Mouse (Mus musculus) left cerebral cortex, postnatal 4 days (tissue): ENCODE measurements around the gene Ino80. TPM values are rescaled to one million over a fixed set of nuclear protein-coding genes. Genes with fewer than 3 reads are reported as not detected.

ENCODE experiments used
- DNase-seq: peaks from one replicate; pipeline ENCODE4 v3.0.0-alpha.2; 2022
- intact Hi-C: fragments of 180-260 bp; cut with DNase I; formaldehyde crosslinking; loops from one replicate; pipeline ENCODE4 v1.15.1; 2025
- total RNA-seq, 2 experiments: library from RNA; stranded (reverse); gene quantifications; 2 replicates each; pipeline ENCODE4 v1.2.3; 2021

Gene Ino80
- total RNA-seq, 2 experiments from 2014 or later, result 20.9 to 23.7 TPM

- intact Hi-C loops, result no loop called here
- DNase-seq, result no peak
Measured at GRCm38 (mm10) chr2:119356310-119356709, 121.2 kb downstream of the Ino80 start.

DNA sequence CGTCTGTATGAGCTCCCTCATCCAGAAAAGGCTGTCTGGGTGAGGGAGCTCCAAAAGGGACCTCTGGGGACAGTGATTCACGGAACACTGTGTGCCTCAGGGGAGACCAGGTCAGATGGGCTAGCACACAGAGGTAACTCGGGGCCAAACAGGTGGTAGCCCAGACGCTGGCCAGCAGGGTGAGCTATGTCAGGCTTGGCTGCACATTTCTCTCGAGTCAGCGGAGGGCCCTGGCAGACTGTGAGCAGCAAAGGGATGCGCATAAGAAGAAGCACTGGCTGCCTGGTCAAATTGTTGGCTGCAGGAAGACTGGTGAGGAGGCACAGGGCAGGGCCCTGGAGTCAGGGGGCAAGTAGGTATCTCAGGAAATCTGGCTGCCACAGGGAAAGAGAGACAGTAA is 121.8 kb downstream of the Ino80 start:
- peak; percentile 76 for DNase-seq
- intact Hi-C loops, result no loop called here

DNA sequence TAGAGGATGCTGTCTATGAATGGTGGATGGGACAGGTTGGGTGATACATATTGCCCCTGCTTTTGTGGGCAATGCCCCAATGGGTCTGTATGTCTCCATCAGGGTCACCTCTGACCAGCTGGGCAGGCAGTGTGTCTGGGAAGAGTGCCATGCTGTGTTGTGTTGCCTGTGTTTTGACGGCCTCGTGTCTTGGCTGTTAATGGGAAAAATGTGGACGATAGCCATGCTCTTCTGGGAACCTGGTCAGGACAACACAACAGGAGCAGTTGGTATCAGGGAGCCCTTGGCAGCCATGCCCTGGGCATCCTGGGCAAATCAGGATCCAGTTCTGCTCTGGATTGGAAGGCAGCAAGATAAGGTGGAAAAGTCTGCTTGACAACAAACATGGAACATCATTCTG is 122.4 kb downstream of the Ino80 start:
- peak; percentile 75 for DNase-seq
- intact Hi-C loops, result no loop called here

GRCm38 (mm10) chr2:119353707-119354106 is 123.8 kb downstream of the Ino80 start:
- intact Hi-C loops, result no loop called here
- DNase-seq, result no peak

- peak; percentile 94 for DNase-seq
- intact Hi-C loops, result no loop called here
Measured at GRCm38 (mm10) chr2:119350555-119351486, 126.7 kb downstream of the Ino80 start, which contains the start of gene Chac1. Gene Chac1, plus strand, starts transcription at chr2:119351229.

DNA sequence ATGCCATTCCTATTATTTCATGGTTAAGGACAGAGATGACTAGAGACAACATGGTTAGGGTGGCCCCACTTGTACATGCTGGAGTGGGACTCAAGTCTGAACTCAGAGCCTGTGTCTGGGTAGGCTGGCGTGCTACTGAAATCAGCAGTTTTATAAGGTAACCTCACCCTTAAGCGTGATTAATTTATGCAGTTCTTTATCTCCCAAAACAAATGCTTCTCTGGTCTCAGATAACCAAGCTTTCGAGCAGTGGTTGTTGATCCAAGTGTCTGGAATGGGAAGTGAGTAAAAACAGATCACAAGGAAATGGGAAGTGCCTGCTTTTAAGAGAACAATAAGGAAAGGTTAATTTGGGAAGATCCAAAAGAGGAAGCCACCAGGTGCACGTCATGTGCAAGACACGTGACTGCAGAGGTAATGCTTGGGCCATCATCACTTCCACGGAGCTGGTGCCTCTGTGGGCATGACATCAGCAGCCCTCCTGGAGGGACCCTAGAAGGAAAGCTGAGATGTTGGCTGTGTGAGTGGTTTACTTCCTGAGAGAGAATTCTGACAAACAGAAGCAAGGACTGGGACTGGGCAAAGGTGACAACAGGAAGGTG is 132.8 kb downstream of the Ino80 start:
- DNase-seq, result no peak
- intact Hi-C loops, result no loop called here

- peak; percentile 87 for DNase-seq
- intact Hi-C loops, result loop anchor here (5.0 kb wide), 1 partner anchor 80 kb away; no protein-coding TSS in a partner anchor
Measured at GRCm38 (mm10) chr2:119337425-119338265, 139.8 kb downstream of the Ino80 start.

- no peak for DNase-seq
- intact Hi-C loops, result loop anchor here (5.0 kb wide), 1 partner anchor 81 kb away; no protein-coding TSS in a partner anchor
Measured at GRCm38 (mm10) chr2:119336470-119336869, 141.0 kb downstream of the Ino80 start.

GRCm38 (mm10) chr2:119336002-119336401 is 141.5 kb downstream of the Ino80 start:
- DNase-seq, result no peak
- intact Hi-C loops, result loop anchor here (5.0 kb wide), 1 partner anchor 81 kb away; no protein-coding TSS in a partner anchor

GRCm38 (mm10) chr2:119335535-119335934 is 142.0 kb downstream of the Ino80 start:
- no peak for DNase-seq

GRCm38 (mm10) chr2:119334964-119335525 is 142.4 kb downstream of the Ino80 start:
- no peak for DNase-seq
- intact Hi-C loops, result loop anchor here (5.0 kb wide), 1 partner anchor 82 kb away; no protein-coding TSS in a partner anchor

More at GRCm38 (mm10) chr2:119335535-119335934, 142.0 kb downstream of the Ino80 start:
- intact Hi-C loops, result loop anchor here (5.0 kb wide), 1 partner anchor 82 kb away; no protein-coding TSS in a partner anchor

- intact Hi-C loops, result no loop called here
- DNase-seq, result no peak
Measured at GRCm38 (mm10) chr2:119334135-119334534, 143.4 kb downstream of the Ino80 start.

DNA sequence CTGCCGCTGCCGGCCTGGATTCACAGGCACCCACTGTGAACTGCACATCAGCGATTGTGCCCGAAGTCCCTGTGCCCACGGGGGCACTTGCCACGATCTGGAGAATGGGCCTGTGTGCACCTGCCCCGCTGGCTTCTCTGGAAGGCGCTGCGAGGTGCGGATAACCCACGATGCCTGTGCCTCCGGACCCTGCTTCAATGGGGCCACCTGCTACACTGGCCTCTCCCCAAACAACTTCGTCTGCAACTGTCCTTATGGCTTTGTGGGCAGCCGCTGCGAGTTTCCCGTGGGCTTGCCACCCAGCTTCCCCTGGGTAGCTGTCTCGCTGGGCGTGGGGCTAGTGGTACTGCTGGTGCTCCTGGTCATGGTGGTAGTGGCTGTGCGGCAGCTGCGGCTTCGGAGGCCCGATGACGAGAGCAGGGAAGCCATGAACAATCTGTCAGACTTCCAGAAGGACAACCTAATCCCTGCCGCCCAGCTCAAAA is 145.3 kb downstream of the Ino80 start:
- intact Hi-C loops, result no loop called here
- no peak for DNase-seq

DNA sequence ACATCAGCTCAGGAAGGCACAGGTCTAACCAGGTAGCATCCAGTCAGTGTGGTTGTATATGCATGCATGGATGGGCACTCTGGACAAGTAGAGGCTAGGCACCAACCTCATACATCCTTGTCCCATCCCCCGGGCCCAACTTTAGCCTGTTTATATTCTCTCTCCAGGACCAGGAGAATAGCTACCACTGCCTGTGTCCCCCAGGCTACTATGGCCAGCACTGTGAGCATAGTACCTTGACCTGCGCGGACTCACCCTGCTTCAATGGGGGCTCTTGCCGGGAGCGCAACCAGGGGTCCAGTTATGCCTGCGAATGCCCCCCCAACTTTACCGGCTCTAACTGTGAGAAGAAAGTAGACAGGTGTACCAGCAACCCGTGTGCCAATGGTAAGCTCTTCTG is 146.7 kb downstream of the Ino80 start:
- DNase-seq, result no peak
- intact Hi-C loops, result no loop called here

DNA sequence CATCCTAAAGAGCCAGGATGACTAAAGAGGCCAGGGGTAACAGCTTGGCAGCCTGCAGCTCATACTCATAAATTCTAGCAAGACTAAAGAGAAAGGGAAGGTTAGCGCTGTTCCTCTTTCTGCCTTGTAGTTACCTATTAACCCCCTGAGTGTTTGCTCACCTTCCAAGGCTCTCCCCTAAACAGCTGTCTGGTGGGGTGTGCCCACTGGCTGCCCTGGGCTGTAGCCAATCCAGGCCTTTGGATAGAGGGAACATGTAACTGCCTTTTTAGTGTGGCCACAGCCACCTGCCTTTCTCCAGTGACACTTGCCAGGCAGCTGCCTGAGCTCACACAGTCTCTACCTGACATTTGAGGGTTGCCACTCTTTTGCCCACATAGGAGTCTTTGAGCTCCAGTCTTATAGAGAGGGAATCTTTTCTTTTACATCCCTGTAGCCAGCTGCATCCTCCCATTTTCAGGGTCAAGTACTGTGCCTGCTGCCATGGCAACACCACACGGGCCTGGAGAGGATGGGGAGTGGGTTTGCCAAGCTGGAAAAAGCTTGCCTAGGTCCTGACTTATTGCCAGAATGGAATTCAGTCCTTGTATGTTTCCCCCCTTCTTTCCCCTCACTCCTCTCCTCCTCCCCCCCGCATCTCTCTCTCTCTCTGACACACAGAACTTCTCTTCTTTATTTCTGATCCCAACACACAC is 148.2 kb downstream of the Ino80 start:
- DNase-seq, result peak; percentile 43
- intact Hi-C loops, result no loop called here

- DNase-seq, result no peak
- intact Hi-C loops, result no loop called here
Measured at GRCm38 (mm10) chr2:119328546-119328945, 148.9 kb downstream of the Ino80 start.

DNA sequence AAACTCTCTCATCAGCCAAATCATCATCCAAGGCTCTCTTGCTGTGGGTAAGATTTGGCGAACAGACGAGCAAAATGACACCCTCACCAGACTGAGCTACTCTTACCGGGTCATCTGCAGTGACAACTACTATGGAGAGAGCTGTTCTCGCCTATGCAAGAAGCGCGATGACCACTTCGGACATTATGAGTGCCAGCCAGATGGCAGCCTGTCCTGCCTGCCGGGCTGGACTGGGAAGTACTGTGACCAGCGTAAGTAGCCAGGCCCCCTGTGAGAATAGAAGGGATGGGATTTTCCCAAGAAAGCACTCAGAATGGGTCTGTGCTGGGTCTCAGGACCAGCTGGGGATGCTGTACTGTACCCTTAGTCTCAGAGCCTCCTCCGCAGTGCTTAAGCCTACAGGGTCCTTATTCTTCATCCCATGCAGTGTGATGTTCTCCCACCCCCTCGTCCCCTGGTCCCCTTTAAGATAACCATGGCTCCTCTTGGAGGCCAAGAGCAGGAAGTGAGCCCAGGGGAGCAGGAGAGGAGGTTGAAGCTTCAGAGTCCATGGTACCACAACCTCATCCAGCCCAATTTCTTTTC is 149.5 kb downstream of the Ino80 start:
- no peak for DNase-seq
- intact Hi-C loops, result no loop called here

GRCm38 (mm10) chr2:119327102-119327480 is 150.4 kb downstream of the Ino80 start:
- DNase-seq, result peak; percentile 65
- intact Hi-C loops, result no loop called here
